Mouse (Mus musculus): ENCODE results near the gene Bud13. TPM values are rescaled to one million over a fixed set of nuclear protein-coding genes. Genes with fewer than 3 reads are reported as not detected.

Bud13 gene
- total and polyA plus RNA-seq, 3 experiments = 13.9 to 26.3 TPM; not detected in 1

DNA sequence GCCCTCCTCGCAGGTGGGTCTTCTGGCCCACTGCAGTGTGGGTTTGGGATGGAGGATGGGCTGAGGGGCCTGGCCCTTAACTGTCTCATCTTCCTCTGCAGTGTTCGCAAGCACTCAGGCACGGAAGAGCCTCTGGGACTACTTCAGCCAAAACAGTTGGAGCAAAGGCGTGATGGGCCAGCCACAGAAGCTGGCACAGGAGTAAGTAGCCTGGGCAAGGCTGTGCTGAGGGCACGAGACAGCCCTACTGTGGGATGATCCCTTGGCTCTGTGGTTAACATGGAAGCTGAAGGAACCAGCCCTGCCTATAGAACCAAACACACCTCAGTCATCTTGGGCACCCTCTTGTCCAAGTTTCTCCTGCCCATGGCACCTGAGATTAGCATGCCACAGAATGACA, 13.7 kb upstream of the Bud13 start:
- DNase-seq (ENCODE audit: low read depth, low spot score) = no peak
- Histone ChIP-seq H3K4me1 (ENCODE audit: control insufficient read depth in 1 of 2, insufficient read depth in 2 of 2, low read length in 2 of 2) (peaks cover 3 to 6% of the 10 kb centered on the region in 2 experiments; a peak in 3 of 4 replicates), H3K79me2 (ENCODE audit: control insufficient read depth, insufficient read depth, low read length, poor library complexity) (peaks cover 12% of the 10 kb centered on the region), H3K36me3 (ENCODE audit: control insufficient read depth in 1 of 2, insufficient read depth in 2 of 2, low read length in 2 of 2) (peaks cover 0 to 9% of the 10 kb centered on the region in 2 experiments; a peak in 2 of 4 replicates), H3K4me3 (ENCODE audit: control insufficient read depth in 1 of 2, insufficient read depth in 1 of 2, low read depth in 2 of 2, low read length in 2 of 2) (no peak overlapping the region), H3K9me3 (replicated peaks; ENCODE audit: insufficient read depth, low read length) (no peaks in the 10 kb centered on the region), H3K27ac (ENCODE audit: control insufficient read depth, low read depth, low read length) (no peak overlapping the region), H3K9ac (ENCODE audit: control insufficient read depth, low read depth, low read length, poor library complexity, severe bottlenecking) (no peak overlapping the region), H3K27me3 (ENCODE audit: control insufficient read depth in 1 of 2, insufficient read depth in 2 of 2, low read length in 2 of 2) (no peaks in the 10 kb centered on the region)
- TF ChIP-seq MYB (IDR thresholded peaks at IDR 0.05; ENCODE audit: low read depth, low read length) (no peak), MEF2A (IDR thresholded peaks at IDR 0.05; ENCODE audit: extremely low read depth, insufficient replicate concordance, low read depth, low read length, poor library complexity, severe bottlenecking) (no peak), GABPA (IDR thresholded peaks at IDR 0.05; ENCODE audit: low read depth, low read length) (no peak), NRF1 (IDR thresholded peaks at IDR 0.05; ENCODE audit: insufficient read depth, low read depth, low read length, poor library complexity, severe bottlenecking) (no peak), MAX (IDR thresholded peaks at IDR 0.05; ENCODE audit: low read length) (no peak), RCOR1 (IDR thresholded peaks at IDR 0.05; ENCODE audit: low read depth, low read length) (no peak), RAD21 (IDR thresholded peaks at IDR 0.05; ENCODE audit: low read depth, low read length) (no peak), TAL1 (IDR thresholded peaks at IDR 0.05; ENCODE audit: low read length) (no peak), CHD1 (IDR thresholded peaks at IDR 0.05; ENCODE audit: low read depth, low read length) (no peak), MAZ (IDR thresholded peaks at IDR 0.05; ENCODE audit: low read depth, low read length) (no peak)

DNA sequence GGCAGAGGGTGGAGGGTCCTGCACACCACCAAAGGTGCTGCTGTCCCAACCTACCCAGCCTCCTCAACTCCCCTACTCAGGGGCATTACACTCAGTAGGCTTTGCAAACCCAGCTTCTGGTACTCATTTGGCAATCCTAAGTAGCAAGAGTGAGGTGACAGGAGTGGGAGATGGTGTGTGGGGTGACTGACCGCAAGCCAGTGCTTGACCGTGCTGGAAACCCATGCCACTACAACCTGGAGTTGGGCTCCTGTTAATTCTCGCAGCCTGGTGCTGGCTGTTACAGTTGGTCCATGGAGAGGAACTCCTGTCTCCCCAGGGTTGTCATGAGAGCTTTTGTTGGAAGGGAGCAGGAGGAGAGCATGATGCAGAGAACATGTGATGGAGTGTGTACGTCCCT, 12.0 kb upstream of the Bud13 start:
- Histone ChIP-seq H3K4me3 (ENCODE audit: control insufficient read depth in 1 of 2, insufficient read depth in 1 of 2, low read depth in 2 of 2, low read length in 2 of 2) (no peak overlapping the region), H3K79me2 (ENCODE audit: control insufficient read depth, insufficient read depth, low read length, poor library complexity) (peaks cover 24% of the 10 kb centered on the region), H3K9me3 (replicated peaks; ENCODE audit: insufficient read depth, low read length) (no peaks in the 10 kb centered on the region), H3K36me3 (ENCODE audit: control insufficient read depth in 1 of 2, insufficient read depth in 2 of 2, low read length in 2 of 2) (peaks cover 10 to 19% of the 10 kb centered on the region in 2 experiments), H3K27me3 (ENCODE audit: control insufficient read depth in 1 of 2, insufficient read depth in 2 of 2, low read length in 2 of 2) (no peaks in the 10 kb centered on the region), H3K9ac (ENCODE audit: control insufficient read depth, low read depth, low read length, poor library complexity, severe bottlenecking) (no peak overlapping the region), H3K4me1 (ENCODE audit: control insufficient read depth in 1 of 2, insufficient read depth in 2 of 2, low read length in 2 of 2) (peaks cover 5 to 14% of the 10 kb centered on the region in 2 experiments; a peak in 3 of 4 replicates), H3K27ac (ENCODE audit: control insufficient read depth, low read depth, low read length) (no peak overlapping the region)
- no peak for DNase-seq (ENCODE audit: low read depth, low spot score)
- no peak for TF ChIP-seq NELFE (IDR thresholded peaks at IDR 0.05; ENCODE audit: low read depth, low read length)
- TF ChIP-seq JUND (IDR thresholded peaks at IDR 0.05; ENCODE audit: low read depth, low read length) = no peak
- TF ChIP-seq MAX (IDR thresholded peaks at IDR 0.05; ENCODE audit: low read length) = no peak
- no peak for TF ChIP-seq ELF1 (IDR thresholded peaks at IDR 0.05; ENCODE audit: low read depth, low read length)
- TF ChIP-seq TAL1 (IDR thresholded peaks at IDR 0.05; ENCODE audit: low read length) = no peak
- no peak for TF ChIP-seq RCOR1 (IDR thresholded peaks at IDR 0.05; ENCODE audit: low read depth, low read length)
- no peak for TF ChIP-seq GATA1 (IDR thresholded peaks at IDR 0.05; ENCODE audit: low read depth, low read length)
- no peak for TF ChIP-seq MAZ (IDR thresholded peaks at IDR 0.05; ENCODE audit: low read depth, low read length)
- TF ChIP-seq USF2 (IDR thresholded peaks at IDR 0.05; ENCODE audit: borderline replicate concordance in 1 of 2, insufficient read depth in 1 of 2, low read depth in 1 of 2, low read length in 2 of 2) = no peak
- TF ChIP-seq EP300 (IDR thresholded peaks at IDR 0.05; ENCODE audit: low read depth in 1 of 2, low read length in 2 of 2) = no peak
- TF ChIP-seq MYB (IDR thresholded peaks at IDR 0.05; ENCODE audit: low read depth, low read length) = no peak
- TF ChIP-seq HCFC1 (IDR thresholded peaks at IDR 0.05; ENCODE audit: low read depth, low read length) = no peak
- TF ChIP-seq TCF12 (IDR thresholded peaks at IDR 0.05; ENCODE audit: low read depth, low read length) = no peak
- no peak for TF ChIP-seq UBTF (IDR thresholded peaks at IDR 0.05; ENCODE audit: borderline replicate concordance, insufficient read depth, low read depth, low read length)
- TF ChIP-seq MXI1 (IDR thresholded peaks at IDR 0.05; ENCODE audit: low read depth, low read length) = no peak
- no peak for TF ChIP-seq ZMIZ1 (IDR thresholded peaks at IDR 0.05; ENCODE audit: low read depth, low read length)
- TF ChIP-seq MAFK (IDR thresholded peaks at IDR 0.05; ENCODE audit: borderline replicate concordance, low read depth, low read length) = no peak
- no peak for TF ChIP-seq SMC3 (IDR thresholded peaks at IDR 0.05; ENCODE audit: low read depth, low read length)
- no peak for TF ChIP-seq MEF2A (IDR thresholded peaks at IDR 0.05; ENCODE audit: extremely low read depth, insufficient replicate concordance, low read depth, low read length, poor library complexity, severe bottlenecking)
- TF ChIP-seq TBP (IDR thresholded peaks at IDR 0.05; ENCODE audit: low read depth, low read length) = no peak

Data from MEL (cell line).